Comparison of ENCODE assay signal across 15 mouse cellular contexts in the genomic region with DNA sequence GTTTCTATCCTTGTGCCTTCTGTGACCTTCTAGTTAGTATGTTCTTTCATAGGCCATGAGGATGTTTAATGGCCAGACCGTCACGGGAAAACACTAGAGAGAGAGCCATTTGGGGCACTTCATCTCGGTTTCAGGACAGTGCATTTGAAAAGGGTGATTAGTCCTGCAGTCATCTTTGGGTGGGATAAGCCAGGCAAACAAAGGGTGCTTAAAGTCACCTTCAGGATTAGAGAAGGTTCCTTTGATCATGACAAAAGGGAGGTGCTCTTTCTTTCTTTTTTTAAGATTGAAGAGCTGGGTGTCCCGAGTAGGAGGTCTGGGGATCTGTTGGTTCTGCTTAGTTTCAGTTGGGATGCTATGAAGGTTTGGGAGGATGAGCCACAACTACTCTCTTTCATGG.
DNase-seq lines count a peak whose midpoint lies in the region; ATAC-seq and TF ChIP-seq lines count a peak whose summit lies in the region.
"Had no signal": no experiment of that assay in that cellular context is flagged by ENCODE, and none has a peak within 500 bp of the region (broad histone marks: within the 10 kb centered on the region; RNA-seq: fewer than 3 reads in every experiment).

No protein-coding gene starts in this region.

- no peak overlapping the region for H3K4me3 ChIP-seq in kidney, embryonic 14.5 days (ENCODE audit: low read length)
- H3K4me3 ChIP-seq in ES-E14 (ENCODE audit: insufficient read depth in 1 of 2, low read depth in 1 of 2, low read length in 2 of 2, poor library complexity in 1 of 2, severe bottlenecking in 1 of 2), result no peak overlapping the region
- H3K4me3 ChIP-seq in liver, embryonic 12.5 days, result peak overlapping the region; percentile 28; the same call in 1 of the 2 replicates
- no peak overlapping the region for H3K4me3 ChIP-seq in forebrain, embryonic 12.5 days (replicated peaks)
- H3K4me3 ChIP-seq: hindbrain, embryonic 15.5 days; left cerebral cortex, adult 2 months; limb, embryonic 15.5 days; neural tube, embryonic 13.5 days had no signal

- H3K9ac ChIP-seq in kidney, embryonic 14.5 days (ENCODE audit: low read depth, low read length), result no peak overlapping the region
- no peak overlapping the region for H3K9ac ChIP-seq in ES-E14 (ENCODE audit: insufficient read depth, low read depth, low read length, poor library complexity, severe bottlenecking)
- no peak overlapping the region for H3K9ac ChIP-seq in liver, embryonic 12.5 days
- no peak overlapping the region for H3K9ac ChIP-seq in forebrain, embryonic 12.5 days
- H3K9ac ChIP-seq: hindbrain, embryonic 15.5 days; limb, embryonic 15.5 days; neural tube, embryonic 13.5 days had no signal

- H3K4me1 ChIP-seq in kidney, embryonic 14.5 days (ENCODE audit: control insufficient read depth, insufficient read depth, low read length), result peaks cover 31% of the 10 kb centered on the region
- H3K4me1 ChIP-seq in ES-E14 (ENCODE audit: control insufficient read depth in 2 of 2, insufficient read depth in 2 of 2, low read length in 2 of 2, poor library complexity in 1 of 2), result no peaks in the 10 kb centered on the region
- peaks cover 36% of the 10 kb centered on the region for H3K4me1 ChIP-seq in liver, embryonic 12.5 days
- H3K4me1 ChIP-seq in forebrain, embryonic 12.5 days, result peaks cover 23% of the 10 kb centered on the region

- H3K36me3 ChIP-seq in kidney, embryonic 14.5 days (ENCODE audit: control insufficient read depth, insufficient read depth, low read length), result no peaks in the 10 kb centered on the region; the same call in 1 of the 2 replicates
- no peaks in the 10 kb centered on the region for H3K36me3 ChIP-seq in ES-E14 (ENCODE audit: control insufficient read depth, insufficient read depth, low read length, poor library complexity, severe bottlenecking)
- H3K36me3 ChIP-seq in liver, embryonic 12.5 days, result no peaks in the 10 kb centered on the region
- H3K36me3 ChIP-seq in forebrain, embryonic 12.5 days (replicated peaks), result no peaks in the 10 kb centered on the region
- H3K36me3 ChIP-seq: hindbrain, embryonic 15.5 days; neural tube, embryonic 13.5 days had no signal

- in situ Hi-C loops in ES-E14 (cut with MboI; ENCODE audit: low sequenced_read_pairs in 2 of 2, unreplicated experiment in 2 of 2), result loop anchor here (10.0 to 25.0 kb wide), 2 partner anchors 263 to 385 kb away; no protein-coding TSS in a partner anchor

- no peaks in the 10 kb centered on the region for H3K27me3 ChIP-seq in kidney, embryonic 14.5 days (ENCODE audit: control insufficient read depth, insufficient read depth, low read length)
- no peaks in the 10 kb centered on the region for H3K27me3 ChIP-seq in liver, embryonic 12.5 days (replicated peaks)
- peaks cover 57% of the 10 kb centered on the region for H3K27me3 ChIP-seq in forebrain, embryonic 12.5 days
- H3K27me3 ChIP-seq: limb, embryonic 15.5 days; Patski had no signal

- WGBS in kidney, embryonic 14.5 days, result 26% methylated on average over 4 of the region's 4 CpGs
- 34% methylated on average over 4 of the region's 4 CpGs for WGBS in liver, embryonic 12.5 days (ENCODE audit: insufficient replicate concordance)
- 6% methylated on average over 4 of the region's 4 CpGs for WGBS in forebrain, embryonic 12.5 days

- no peaks in the 10 kb centered on the region for H3K9me3 ChIP-seq in kidney, embryonic 14.5 days (ENCODE audit: control insufficient read depth, low read length)
- no peaks in the 10 kb centered on the region for H3K9me3 ChIP-seq in ES-E14 (ENCODE audit: control insufficient read depth, insufficient read depth, low read depth, low read length)
- H3K9me3 ChIP-seq in liver, embryonic 12.5 days (replicated peaks), result no peaks in the 10 kb centered on the region
- H3K9me3 ChIP-seq in forebrain, embryonic 12.5 days, result no peaks in the 10 kb centered on the region
- H3K9me3 ChIP-seq: hindbrain, embryonic 15.5 days; limb, embryonic 15.5 days; neural tube, embryonic 13.5 days had no signal

- no peak for ATAC-seq in kidney, embryonic 14.5 days (ENCODE audit: low FRiP score, low TSS enrichment)
- ATAC-seq in liver, embryonic 12.5 days, result no peak
- ATAC-seq in inflammation-experienced regulatory T-cells, adult 6 months, result no peak
- no peak for ATAC-seq in forebrain, embryonic 12.5 days (ENCODE audit: low FRiP score)

- H3K4me2 ChIP-seq in kidney, embryonic 14.5 days (replicated peaks; ENCODE audit: low read depth, low read length), result peak overlapping the region; percentile 28; the same call in 1 of the 2 replicates
- peak overlapping the region; percentile 65 for H3K4me2 ChIP-seq in liver, embryonic 12.5 days
- H3K4me2 ChIP-seq in forebrain, embryonic 12.5 days, result no peak overlapping the region
- H3K4me2 ChIP-seq: hindbrain, embryonic 15.5 days; limb, embryonic 15.5 days; neural tube, embryonic 13.5 days had no signal

- no peak for DNase-seq in kidney, adult 8-10 months
- DNase-seq in ES-E14 (ENCODE audit: low read depth, low spot score) (peak; percentile 41), R1 (ENCODE audit: low read depth, low spot score) (peak; percentile 16)
- DNase-seq: adrenal gland, adult 8-10 months; cerebellum, adult 9-11 months; thymus, postnatal 4 days had no signal

- no peak overlapping the region for H3K27ac ChIP-seq in kidney, embryonic 14.5 days (ENCODE audit: low read depth, low read length)
- H3K27ac ChIP-seq in ES-E14 (ENCODE audit: insufficient read depth, low read depth, low read length, poor library complexity, severe bottlenecking), result no peak overlapping the region
- H3K27ac ChIP-seq in liver, embryonic 12.5 days, result peak overlapping the region; percentile 83
- H3K27ac ChIP-seq in forebrain, embryonic 12.5 days, result no peak overlapping the region
- H3K27ac ChIP-seq: hindbrain, embryonic 15.5 days; left cerebral cortex, adult 2 months; limb, embryonic 15.5 days; neural tube, embryonic 13.5 days had no signal

TF ChIP-seq in ES-E14, 5 proteins besides CTCF, POLR2A, EP300 and RAD21:
- no peak for TF ChIP-seq ZC3H11A (IDR thresholded peaks at IDR 0.05; ENCODE audit: borderline replicate concordance, low read depth, low read length)
- no peak for TF ChIP-seq HCFC1 (IDR thresholded peaks at IDR 0.05; ENCODE audit: borderline replicate concordance, insufficient read depth, low read length)
- TF ChIP-seq MAFK (IDR thresholded peaks at IDR 0.05; ENCODE audit: insufficient read depth, low read depth, low read length), result no peak
- no peak for TF ChIP-seq CHD2 (IDR thresholded peaks at IDR 0.05; ENCODE audit: low read depth, low read length)
- TF ChIP-seq ZNF384 (IDR thresholded peaks at IDR 0.05; ENCODE audit: low read depth, low read length), result no peak

Comparison
In these comparisons a context has a peak if more than half of its experiments do, and no peak if none do; other contexts are left out.
1. DNase-seq: peak in ES-E14 (single experiment) and R1 (single experiment); none in kidney, adult 8-10 months (0 of 2).